Mouse (Mus musculus) ES-Bruce4 (cell line): ENCODE results near the gene Mgam.

Experiments used
- CTCF ChIP-seq: IDR thresholded peaks from one replicate; pipeline ENCODE4 v1.8.1; 2011; ENCODE audit warnings: low read depth, low read length
- EP300 ChIP-seq: IDR thresholded peaks from 2 replicates; pipeline ENCODE4 v1.6.1; 2011; ENCODE audit warnings: low read depth, low read length; ENCODE audit not compliant: insufficient read depth
- POLR2A ChIP-seq: IDR thresholded peaks from one replicate; pipeline ENCODE4 v1.8.1; 2011; ENCODE audit warnings: low read length; ENCODE audit not compliant: insufficient read depth

- no peak for TF ChIP-seq CTCF
- TF ChIP-seq POLR2A, result no peak
- no peak for TF ChIP-seq EP300
Observed at GRCm38 (mm10) chr6:40778458-40778857, 149.8 kb downstream of the Mgam start.
